Mouse (Mus musculus) urinary bladder, adult 2 months (tissue): ENCODE measurements around the gene Ikzf3. TPM values are rescaled to one million over a fixed set of nuclear protein-coding genes. Genes with fewer than 3 reads are reported as not detected.

Source experiments
- DNase-seq: peaks from one replicate; pipeline ENCODE4 v3.0.0; 2022; ENCODE audit warnings: low spot score
- polyA plus RNA-seq: library from polyadenylated mRNA; depleted of rRNA; stranded (reverse); fragments of >200 nt; gene quantifications from 2 replicates; pipeline ENCODE4 v1.2.3, GENCODE M21; 2012; rRNA removed

Ikzf3 gene
- polyA plus RNA-seq, result 8.6 and 10.1 TPM in 2 replicates

GRCm38 (mm10) chr11:98545711-98546231, at the start of gene Ikzf3:
Ikzf3 (minus strand) TSS chr11:98546031.
- peak; percentile 51 for DNase-seq

- DNase-seq, result no peak
Observed at GRCm38 (mm10) chr11:98595473-98595872, 49.6 kb upstream of the Ikzf3 start.

GRCm38 (mm10) chr11:98595021-98595420, 49.2 kb upstream of the Ikzf3 start:
- DNase-seq, result no peak

- DNase-seq, result no peak
Observed at GRCm38 (mm10) chr11:98590548-98591445, 45.0 kb upstream of the Ikzf3 start.

GRCm38 (mm10) chr11:98589306-98589705, 43.5 kb upstream of the Ikzf3 start:
- DNase-seq, result no peak

GRCm38 (mm10) chr11:98588833-98589281, 43.0 kb upstream of the Ikzf3 start:
- DNase-seq, result no peak

- peak; percentile 60 for DNase-seq
Observed at GRCm38 (mm10) chr11:98587684-98588546, 42.1 kb upstream of the Ikzf3 start.

- DNase-seq, result peak; percentile 96
Observed at GRCm38 (mm10) chr11:98586892-98587563, 41.2 kb upstream of the Ikzf3 start, which contains the start of gene Ormdl3. Ormdl3 (minus strand) TSS chr11:98587368.

- no peak for DNase-seq
Observed at GRCm38 (mm10) chr11:98586087-98586891, 40.5 kb upstream of the Ikzf3 start.

- DNase-seq, result no peak
Observed at GRCm38 (mm10) chr11:98584629-98585177, 38.9 kb upstream of the Ikzf3 start.

- no peak for DNase-seq
Observed at GRCm38 (mm10) chr11:98584146-98584545, 38.3 kb upstream of the Ikzf3 start.

- no peak for DNase-seq
Observed at GRCm38 (mm10) chr11:98583571-98583970, 37.7 kb upstream of the Ikzf3 start.

- no peak for DNase-seq
Observed at GRCm38 (mm10) chr11:98583265-98583552, 37.4 kb upstream of the Ikzf3 start.

GRCm38 (mm10) chr11:98582551-98583264, 36.9 kb upstream of the Ikzf3 start:
- no peak for DNase-seq

- DNase-seq, result no peak
Observed at GRCm38 (mm10) chr11:98582030-98582388, 36.2 kb upstream of the Ikzf3 start.

- no peak for DNase-seq
Observed at GRCm38 (mm10) chr11:98581286-98582029, 35.6 kb upstream of the Ikzf3 start.

- DNase-seq, result no peak
Observed at GRCm38 (mm10) chr11:98580301-98581121, 34.7 kb upstream of the Ikzf3 start.

- DNase-seq, result no peak
Observed at GRCm38 (mm10) chr11:98577776-98578175, 31.9 kb upstream of the Ikzf3 start.
